Mouse (Mus musculus) embryonic facial prominence, embryonic 10.5 days (tissue): ENCODE results near the gene Uqcc3. TPM values are rescaled to one million over a fixed set of nuclear protein-coding genes. Genes with fewer than 3 reads are reported as not detected.
"Not testable (repeated sequence)": the region's sequence is repeated elsewhere in the genome, so short reads cannot be mapped to it uniquely, and the experiment has no call there.

Experiments
- DNase-seq: peaks from one replicate; pipeline ENCODE4 v3.0.0-alpha.2; 2017; ENCODE audit warnings: low spot score
- H3K27ac ChIP-seq: fragments of 300-500 bp; sonication (generic); replicated peaks from 2 replicates; pipeline ENCODE4 v1.5.1; 2016; ENCODE audit warnings: mild to moderate bottlenecking
- H3K27me3 ChIP-seq: fragments of 300-500 bp; sonication (generic); replicated peaks from 2 replicates; pipeline ENCODE4 v1.6.1; 2016; ENCODE audit warnings: low read depth, mild to moderate bottlenecking; ENCODE audit not compliant: poor library complexity, severe bottlenecking
- H3K36me3 ChIP-seq: fragments of 300-500 bp; sonication (generic); replicated peaks from 2 replicates; pipeline ENCODE4 v1.6.1; 2016; ENCODE audit warnings: mild to moderate bottlenecking, moderate library complexity
- H3K4me1 ChIP-seq: fragments of 300-500 bp; sonication (generic); 2 replicates; pipeline ENCODE4 v1.6.1; 2016
- H3K4me3 ChIP-seq: fragments of 300-500 bp; sonication (generic); 2 replicates; pipeline ENCODE4 v1.5.1; 2016; ENCODE audit warnings: mild to moderate bottlenecking, moderate library complexity
- H3K9me3 ChIP-seq: fragments of 300-500 bp; sonication (generic); 2 replicates; pipeline ENCODE4 v1.6.1; 2016; ENCODE audit warnings: mild to moderate bottlenecking
- WGBS: fragments of 180-500 bp; shearing (Covaris S2); methylation state at CpG from one replicate; pipeline ENCODE4 v1.1.7; 2016; 5-methylcytosine and 5-hydroxymethylcytosine counted together
- polyA plus RNA-seq: library from polyadenylated mRNA; unstranded; fragments of >200 nt; fragmentation: Nextera tagmentation; extraction: Ambion mirVana; gene quantifications from 2 replicates; pipeline ENCODE4 v1.2.1, GENCODE M21; 2016

Gene Uqcc3
- polyA plus RNA-seq, 1 experiment from 2014 or later: 62.0 TPM

- no peak for DNase-seq
- Histone ChIP-seq H3K27ac (no peak overlapping the region), H3K36me3 (peaks cover 85% of the 10 kb centered on the region), H3K9me3 (no peaks in the 10 kb centered on the region), H3K27me3 (no peaks in the 10 kb centered on the region), H3K4me3 (no peak overlapping the region), H3K4me1 (no peaks in the 10 kb centered on the region)
- 96% methylated on average over 3 of the region's 3 CpGs for WGBS
These were observed 33.5 kb upstream of the Uqcc3 start for GRCm38 (mm10) chr19:8914212-8914611.

GRCm38 (mm10) chr19:8911810-8912209 lies 31.1 kb upstream of the Uqcc3 start:
- Histone ChIP-seq H3K4me1 (no peaks in the 10 kb centered on the region), H3K36me3 (peaks cover 100% of the 10 kb centered on the region)
- WGBS: 93% methylated on average over 5 of the region's 5 CpGs

GRCm38 (mm10) chr19:8908531-8908930 lies 27.8 kb upstream of the Uqcc3 start:
- WGBS: 90% methylated on average over 6 of the region's 6 CpGs
- DNase-seq: no peak
- H3K9me3 ChIP-seq: no peaks in the 10 kb centered on the region
- H3K4me3 ChIP-seq: no peak overlapping the region
- H3K36me3 ChIP-seq: peaks cover 100% of the 10 kb centered on the region
- H3K4me1 ChIP-seq: no peaks in the 10 kb centered on the region
- H3K27me3 ChIP-seq: no peaks in the 10 kb centered on the region
- H3K27ac ChIP-seq: no peak overlapping the region

More at GRCm38 (mm10) chr19:8911810-8912209, 31.1 kb upstream of the Uqcc3 start:
- H3K4me3 ChIP-seq: no peak overlapping the region
- no peaks in the 10 kb centered on the region for H3K27me3 ChIP-seq
- no peak overlapping the region for H3K27ac ChIP-seq
- DNase-seq: no peak
- no peaks in the 10 kb centered on the region for H3K9me3 ChIP-seq

GRCm38 (mm10) chr19:8903412-8903811 lies 22.7 kb upstream of the Uqcc3 start:
- no peak overlapping the region for H3K27ac ChIP-seq
- H3K4me3 ChIP-seq: no peak overlapping the region
- peaks cover 11% of the 10 kb centered on the region for H3K4me1 ChIP-seq
- 95% methylated on average over 5 of the region's 5 CpGs for WGBS
- H3K9me3 ChIP-seq: no peaks in the 10 kb centered on the region
- no peak for DNase-seq
- no peaks in the 10 kb centered on the region for H3K27me3 ChIP-seq
- H3K36me3 ChIP-seq: peaks cover 81% of the 10 kb centered on the region

- H3K27ac ChIP-seq: no peak overlapping the region
- peak overlapping the region; percentile 93 for H3K4me3 ChIP-seq
- H3K4me1 ChIP-seq: peaks cover 37% of the 10 kb centered on the region
- peaks cover 67% of the 10 kb centered on the region for H3K36me3 ChIP-seq
- no peak for DNase-seq
- H3K9me3 ChIP-seq: no peaks in the 10 kb centered on the region
- WGBS: 72% methylated on average over 3 of the region's 3 CpGs
- no peaks in the 10 kb centered on the region for H3K27me3 ChIP-seq
These were observed 18.4 kb upstream of the Uqcc3 start for GRCm38 (mm10) chr19:8899079-8899478.

- H3K27me3 ChIP-seq: no peaks in the 10 kb centered on the region
- DNase-seq: no peak
- peak overlapping the region; percentile 93 for H3K4me3 ChIP-seq
- peaks cover 42% of the 10 kb centered on the region for H3K4me1 ChIP-seq
- peak overlapping the region; percentile 96 for H3K27ac ChIP-seq
- 17% methylated on average over 13 of the region's 13 CpGs for WGBS
- H3K36me3 ChIP-seq: peaks cover 62% of the 10 kb centered on the region
- H3K9me3 ChIP-seq: no peaks in the 10 kb centered on the region
These were observed 17.9 kb upstream of the Uqcc3 start for GRCm38 (mm10) chr19:8898576-8898975.

GRCm38 (mm10) chr19:8897865-8898495 lies 17.3 kb upstream of the Uqcc3 start, which contains the start of gene Ganab:
Gene Ganab (plus strand): TSS chr19:8898071.
- WGBS: under 1% methylated on average over 53 of the region's 53 CpGs
- Histone ChIP-seq H3K4me3 (peak within 1 kb of the TSS; percentile 93), H3K9me3 (no peaks in the 10 kb centered on the region), H3K36me3 (peaks cover 56% of the 10 kb centered on the region), H3K27ac (peak within 1 kb of the TSS; percentile 96), H3K4me1 (peaks cover 44% of the 10 kb centered on the region), H3K27me3 (no peaks in the 10 kb centered on the region)
- DNase-seq: peak; percentile 98

- Histone ChIP-seq H3K4me3 (peak overlapping the region; percentile 93), H3K27ac (peak overlapping the region; percentile 96), H3K36me3 (peaks cover 49% of the 10 kb centered on the region), H3K4me1 (peaks cover 44% of the 10 kb centered on the region)
- peak; percentile 65 for DNase-seq
- WGBS: 26% methylated on average over 21 of the region's 21 CpGs
- H3K27me3 ChIP-seq, H3K9me3 ChIP-seq: not testable (repeated sequence)
These were observed 16.6 kb upstream of the Uqcc3 start for GRCm38 (mm10) chr19:8897211-8897864.

GRCm38 (mm10) chr19:8896231-8896630 lies 15.5 kb upstream of the Uqcc3 start:
- WGBS: 89% methylated on average over 5 of the region's 5 CpGs
- H3K9me3 ChIP-seq, DNase-seq, H3K27ac ChIP-seq, H3K27me3 ChIP-seq: not testable (repeated sequence)
- H3K36me3 ChIP-seq: peaks cover 45% of the 10 kb centered on the region
- peak overlapping the region; percentile 93; the same call in 1 of the 2 replicates for H3K4me3 ChIP-seq
- peaks cover 44% of the 10 kb centered on the region for H3K4me1 ChIP-seq

GRCm38 (mm10) chr19:8895397-8895960 lies 14.8 kb upstream of the Uqcc3 start:
- no peak for DNase-seq
- H3K27me3 ChIP-seq: no peaks in the 10 kb centered on the region
- no peaks in the 10 kb centered on the region for H3K9me3 ChIP-seq
- H3K4me3 ChIP-seq: no peak overlapping the region; the same call in 1 of the 2 replicates
- peaks cover 47% of the 10 kb centered on the region for H3K36me3 ChIP-seq
- H3K4me1 ChIP-seq: peaks cover 44% of the 10 kb centered on the region
- H3K27ac ChIP-seq: no peak overlapping the region
- 89% methylated on average over 9 of the region's 9 CpGs for WGBS

GRCm38 (mm10) chr19:8892829-8893766 lies 12.4 kb upstream of the Uqcc3 start, which contains the start of gene Ints5:
Gene Ints5 (plus strand): TSS chr19:8893005.
- peaks cover 51% of the 10 kb centered on the region for H3K36me3 ChIP-seq
- no peaks in the 10 kb centered on the region for H3K27me3 ChIP-seq
- peak; percentile 88 for DNase-seq
- peak within 1 kb of the TSS; percentile 91 for H3K4me3 ChIP-seq
- H3K9me3 ChIP-seq: no peaks in the 10 kb centered on the region
- peaks cover 38% of the 10 kb centered on the region for H3K4me1 ChIP-seq
- peak within 1 kb of the TSS; percentile 95 for H3K27ac ChIP-seq
- 4% methylated on average over 54 of the region's 54 CpGs for WGBS
